Mouse (Mus musculus) monocyte, adult 59 days (primary cell): Measurements from ENCODE around the gene Slc2a13. TPM values are rescaled to one million over a fixed set of nuclear protein-coding genes. Genes with fewer than 3 reads are reported as not detected.

ENCODE experiments used
- total RNA-seq, 2 experiments: library from RNA; stranded (reverse); gene quantifications; one replicate each; pipeline ENCODE4 v1.2.4; 2023

The Slc2a13 gene
- under 1 TPM in 1 of 2 experiments, not detected in 1; 0.09 TPM for total RNA-seq

GRCm38 (mm10) chr15:91573111-91573538, at the start of gene Slc2a13:
TSS of gene Slc2a13 (minus strand) at chr15:91573261.

Other genes starting within 250 kb of the Slc2a13 start
- 100 to 1,000 TPM in 1 of 2 experiments, 10 to 100 TPM in 1; 78.3 to 100 TPM for gene Lrrk2, start 99.9 kb upstream of the Slc2a13 start, total RNA-seq